Mouse (Mus musculus): ENCODE results near the gene Rab12.

GRCm38 (mm10) chr17:66519554-66520553 lies at the start of gene Rab12:
- TF ChIP-seq CTCF (IDR thresholded peaks at IDR 0.05; ENCODE audit: low read depth) (peak; percentile 80), EP300 (IDR thresholded peaks at IDR 0.05; ENCODE audit: low read depth) (peak; percentile 36; the same call in 1 of the 2 replicates)

All from heart, postnatal 0 days (tissue).